Comparison of ENCODE assay signal across 8 mouse cellular contexts in the genomic region with DNA sequence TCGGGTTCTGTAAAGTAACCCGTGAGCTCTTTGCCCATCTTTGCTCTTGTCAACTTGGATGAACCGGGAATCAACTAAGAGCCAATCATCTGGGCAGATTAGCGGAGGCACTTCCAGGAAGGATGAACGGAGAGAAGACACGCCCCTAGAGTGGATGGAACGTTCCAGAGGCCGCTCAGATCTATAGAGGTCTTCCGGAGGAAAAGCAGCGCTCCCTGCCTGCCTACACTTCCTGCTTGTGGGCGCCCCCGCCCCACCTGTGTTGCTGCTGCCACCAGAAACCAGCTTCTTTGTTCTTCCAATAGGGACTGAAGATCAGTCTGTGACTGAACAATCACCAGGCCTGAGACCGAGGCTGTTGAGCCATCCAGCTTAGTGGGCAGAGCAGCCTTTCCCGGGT.
DNase-seq lines count a peak whose midpoint lies in the region; ATAC-seq and TF ChIP-seq lines count a peak whose summit lies in the region.

No protein-coding gene starts in this region.

- WGBS in kidney, embryonic 15.5 days = 52% methylated on average over 14 of the region's 14 CpGs
- WGBS in embryonic facial prominence, embryonic 12.5 days = 58% methylated on average over 14 of the region's 14 CpGs
- WGBS in limb, embryonic 12.5 days = 42% methylated on average over 14 of the region's 14 CpGs
- 43% methylated on average over 14 of the region's 14 CpGs for WGBS in stomach, embryonic 15.5 days

- DNase-seq in kidney, postnatal 14 days = no peak
- DNase-seq in gastrocnemius, adult 2 months = no peak
- no peak for DNase-seq in adrenal gland, postnatal 36 days
- no peak for DNase-seq in gastrocnemius, postnatal 36 days

- no peak overlapping the region for H3K27ac ChIP-seq in kidney, embryonic 15.5 days
- H3K27ac ChIP-seq in embryonic facial prominence, embryonic 12.5 days = no peak overlapping the region
- H3K27ac ChIP-seq in limb, embryonic 12.5 days = no peak overlapping the region
- H3K27ac ChIP-seq in stomach, embryonic 15.5 days = no peak overlapping the region
- H3K27ac ChIP-seq in gastrocnemius, adult 2 months = no peak overlapping the region

- intact Hi-C loops in gastrocnemius, adult 2 months (cut with DNase I) = no loop called here
- intact Hi-C loops in gastrocnemius, postnatal 36 days (cut with DNase I) = no loop called here

- H3K9ac ChIP-seq in kidney, embryonic 15.5 days = no peak overlapping the region
- no peak overlapping the region for H3K9ac ChIP-seq in embryonic facial prominence, embryonic 12.5 days
- no peak overlapping the region for H3K9ac ChIP-seq in limb, embryonic 12.5 days (replicated peaks)
- H3K9ac ChIP-seq in stomach, embryonic 15.5 days = no peak overlapping the region

- no peaks in the 10 kb centered on the region for H3K9me3 ChIP-seq in kidney, embryonic 15.5 days (replicated peaks)
- no peaks in the 10 kb centered on the region for H3K9me3 ChIP-seq in embryonic facial prominence, embryonic 12.5 days
- 0 out of 2 replicates have a peak, but pooled peaks cover under 1% of the 10 kb centered on the region for H3K9me3 ChIP-seq in limb, embryonic 12.5 days
- H3K9me3 ChIP-seq in stomach, embryonic 15.5 days = no peaks in the 10 kb centered on the region

- TF ChIP-seq CTCF in gastrocnemius, adult 2 months (IDR thresholded peaks at IDR 0.05) = no peak

- H3K4me3 ChIP-seq in kidney, embryonic 15.5 days (replicated peaks) = peak overlapping the region; percentile 16; the same call in 1 of the 2 replicates
- no peak overlapping the region for H3K4me3 ChIP-seq in embryonic facial prominence, embryonic 12.5 days
- peak overlapping the region; percentile 12 for H3K4me3 ChIP-seq in limb, embryonic 12.5 days (replicated peaks)
- H3K4me3 ChIP-seq in stomach, embryonic 15.5 days (replicated peaks) = 0 out of 2 replicates have a peak overlapping the region, but pooled peaks have one; percentile 5
- H3K4me3 ChIP-seq in gastrocnemius, adult 2 months = no peak overlapping the region

- H3K27me3 ChIP-seq in kidney, embryonic 15.5 days = no peaks in the 10 kb centered on the region
- no peaks in the 10 kb centered on the region for H3K27me3 ChIP-seq in embryonic facial prominence, embryonic 12.5 days
- H3K27me3 ChIP-seq in limb, embryonic 12.5 days = no peaks in the 10 kb centered on the region
- no peaks in the 10 kb centered on the region for H3K27me3 ChIP-seq in stomach, embryonic 15.5 days (replicated peaks)

- peak overlapping the region; percentile 42 for H3K4me2 ChIP-seq in kidney, embryonic 15.5 days
- peak overlapping the region; percentile 33 for H3K4me2 ChIP-seq in embryonic facial prominence, embryonic 12.5 days (replicated peaks)
- H3K4me2 ChIP-seq in limb, embryonic 12.5 days = peak overlapping the region; percentile 43
- peak overlapping the region; percentile 43 for H3K4me2 ChIP-seq in stomach, embryonic 15.5 days

- peak; percentile 25; the same call in 1 of the 2 replicates for ATAC-seq in kidney, embryonic 15.5 days (replicated peaks; ENCODE audit: low FRiP score)
- ATAC-seq in embryonic facial prominence, embryonic 12.5 days (ENCODE audit: insufficient number of reproducible peaks, insufficient read depth, low FRiP score, low TSS enrichment) = no peak
- ATAC-seq in limb, embryonic 12.5 days (ENCODE audit: insufficient number of reproducible peaks, insufficient read depth, low FRiP score, low TSS enrichment, low read depth) = no peak
- no peak for ATAC-seq in stomach, embryonic 15.5 days (ENCODE audit: insufficient read depth, low FRiP score, low read depth)

- H3K4me1 ChIP-seq in kidney, embryonic 15.5 days = peaks cover 13% of the 10 kb centered on the region
- H3K4me1 ChIP-seq in embryonic facial prominence, embryonic 12.5 days = no peaks in the 10 kb centered on the region
- no peaks in the 10 kb centered on the region for H3K4me1 ChIP-seq in limb, embryonic 12.5 days (replicated peaks)
- no peaks in the 10 kb centered on the region for H3K4me1 ChIP-seq in stomach, embryonic 15.5 days

- no peaks in the 10 kb centered on the region for H3K36me3 ChIP-seq in kidney, embryonic 15.5 days
- H3K36me3 ChIP-seq in embryonic facial prominence, embryonic 12.5 days = no peaks in the 10 kb centered on the region
- H3K36me3 ChIP-seq in limb, embryonic 12.5 days = no peaks in the 10 kb centered on the region
- no peaks in the 10 kb centered on the region for H3K36me3 ChIP-seq in stomach, embryonic 15.5 days

Comparison
In these comparisons a context has a peak if more than half of its experiments do, and no peak if none do; other contexts are left out.
1. H3K4me3 ChIP-seq: peak in kidney, embryonic 15.5 days (single experiment), limb, embryonic 12.5 days (single experiment) and stomach, embryonic 15.5 days (single experiment); none in embryonic facial prominence, embryonic 12.5 days (single experiment) and gastrocnemius, adult 2 months (single experiment).
2. Peak in every context shown above with its lines, with median percentiles within 50 percentile points of each other: H3K4me2 ChIP-seq.